In the genomic region with DNA sequence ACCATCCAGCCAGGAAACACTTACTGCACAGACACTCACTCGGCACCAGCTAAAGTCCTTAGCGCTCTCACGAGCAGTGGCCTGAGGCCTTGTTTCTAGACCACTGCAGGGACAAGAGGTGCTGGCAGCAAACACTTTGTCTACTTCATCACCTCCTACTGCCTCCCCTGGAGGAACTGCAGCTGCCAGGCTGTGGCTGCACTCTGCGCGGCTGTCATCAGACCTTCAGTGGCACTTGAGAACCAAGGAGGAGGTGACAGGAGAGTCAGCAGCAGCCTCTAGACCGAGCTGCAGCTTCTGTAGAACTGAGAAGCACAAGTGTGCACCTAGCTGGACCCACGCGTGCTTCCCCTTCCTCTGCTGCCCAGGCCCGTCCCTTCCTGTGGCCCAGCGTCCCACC, we compare ENCODE assay signal across 11 mouse cellular contexts. TPM values are rescaled to one million over a fixed set of nuclear protein-coding genes. Genes with fewer than 3 reads are reported as not detected.
DNase-seq lines count a peak whose midpoint lies in the region; ATAC-seq lines count a peak whose summit lies in the region.
"Had no signal": no experiment of that assay in that cellular context is flagged by ENCODE, and none has a peak within 500 bp of the region (broad histone marks: within the 10 kb centered on the region; RNA-seq: fewer than 3 reads in every experiment).

No protein-coding gene starts in this region.

- no peak overlapping the region for H3K4me2 ChIP-seq in heart, embryonic 13.5 days
- H3K4me2 ChIP-seq in lung, embryonic 15.5 days = 0 out of 2 replicates have a peak overlapping the region, but pooled peaks have one; percentile 12

- ATAC-seq in heart, embryonic 13.5 days (ENCODE audit: extremely low read depth, insufficient number of reproducible peaks, low FRiP score, low TSS enrichment) = peak; percentile 57; the same call in 1 of the 2 replicates
- ATAC-seq in lung, embryonic 15.5 days (ENCODE audit: borderline replicate concordance, extremely low read depth, low FRiP score, low TSS enrichment) = peak; percentile 66; the same call in 1 of the 2 replicates

- 84% methylated on average over 10 of the region's 10 CpGs for WGBS in embryonic facial prominence, embryonic 10.5 days
- 28% methylated on average over 10 of the region's 10 CpGs for WGBS in heart, embryonic 13.5 days
- WGBS in lung, embryonic 15.5 days = 29% methylated on average over 10 of the region's 10 CpGs

- H3K9me3 ChIP-seq in embryonic facial prominence, embryonic 10.5 days = no peaks in the 10 kb centered on the region
- peaks cover 4% of the 10 kb centered on the region; the same call in 1 of the 2 replicates for H3K9me3 ChIP-seq in heart, embryonic 13.5 days
- no peaks in the 10 kb centered on the region for H3K9me3 ChIP-seq in lung, embryonic 15.5 days

- no peaks in the 10 kb centered on the region for H3K36me3 ChIP-seq in embryonic facial prominence, embryonic 10.5 days (replicated peaks)
- no peaks in the 10 kb centered on the region for H3K36me3 ChIP-seq in heart, embryonic 13.5 days
- no peaks in the 10 kb centered on the region for H3K36me3 ChIP-seq in lung, embryonic 15.5 days

- no peak overlapping the region for H3K9ac ChIP-seq in heart, embryonic 13.5 days
- no peak overlapping the region for H3K9ac ChIP-seq in lung, embryonic 15.5 days

- no peak overlapping the region for H3K4me3 ChIP-seq in embryonic facial prominence, embryonic 10.5 days
- no peak overlapping the region for H3K4me3 ChIP-seq in heart, embryonic 13.5 days
- H3K4me3 ChIP-seq in lung, embryonic 15.5 days = no peak overlapping the region

- H3K4me1 ChIP-seq in embryonic facial prominence, embryonic 10.5 days = peaks cover 22% of the 10 kb centered on the region
- H3K4me1 ChIP-seq in heart, embryonic 13.5 days = peaks cover 15% of the 10 kb centered on the region
- peaks cover 46% of the 10 kb centered on the region for H3K4me1 ChIP-seq in lung, embryonic 15.5 days

- no peaks in the 10 kb centered on the region for H3K27me3 ChIP-seq in embryonic facial prominence, embryonic 10.5 days (replicated peaks; ENCODE audit: low read depth, poor library complexity, severe bottlenecking)
- peaks cover 96% of the 10 kb centered on the region for H3K27me3 ChIP-seq in heart, embryonic 13.5 days (replicated peaks)
- H3K27me3 ChIP-seq in lung, embryonic 15.5 days = no peaks in the 10 kb centered on the region
- H3K27me3 ChIP-seq: CH12.LX had no signal

- 0 out of 2 replicates have a peak overlapping the region, but pooled peaks have one; percentile 5 for H3K27ac ChIP-seq in embryonic facial prominence, embryonic 10.5 days (replicated peaks)
- H3K27ac ChIP-seq in heart, embryonic 13.5 days (replicated peaks) = no peak overlapping the region
- peak overlapping the region; percentile 77 for H3K27ac ChIP-seq in lung, embryonic 15.5 days

- peak; percentile 39 to 49 for DNase-seq in heart, adult 9 months (ENCODE audit: low spot score in 2 of 2)
- no peak for DNase-seq in heart, adult 8-10 months (ENCODE audit: low spot score)
- no peak for DNase-seq in embryonic facial prominence, embryonic 10.5 days (ENCODE audit: low spot score)
- DNase-seq in right cerebral cortex, postnatal 25 days = no peak
- DNase-seq in spleen, adult 12 weeks (ENCODE audit: low spot score) = no peak
- DNase-seq: embryo, embryonic 11 days; kidney, adult 11 months; layer of hippocampus, postnatal 36 days had no signal

RNA-seq across cellular contexts. Expression of gene Sipa1l3, which starts 56.9 kb away (rescaled TPM):
- 10 to 100 TPM in 1 of 4 experiments, 1 to 10 TPM in 3; 6.8 to 10.3 (median 8.2) TPM for total RNA-seq in heart, adult 8-10 months (2022)
- polyA plus RNA-seq in embryonic facial prominence, embryonic 10.5 days (2016; fragmentation: Nextera tagmentation; extraction: Ambion mirVana) = 9.2 and 10.5 TPM in 2 replicates
- polyA plus RNA-seq in heart, embryonic 13.5 days (2015; fragmentation: Nextera tagmentation; extraction: Ambion mirVana) = 3.9 and 4.1 TPM in 2 replicates
- 24.1 and 25.1 TPM in 2 replicates for polyA plus RNA-seq in lung, embryonic 15.5 days (2015; fragmentation: Nextera tagmentation; extraction: Ambion mirVana)

Comparison
In these comparisons a context has a peak if more than half of its experiments do, and no peak if none do; other contexts are left out.
1. DNase-seq: peak in heart, adult 9 months (2 of 2); none in heart, adult 8-10 months (single experiment), embryonic facial prominence, embryonic 10.5 days (single experiment), right cerebral cortex, postnatal 25 days (single experiment) and spleen, adult 12 weeks (single experiment).